ENCODE assay signal across 25 mouse cellular contexts in genomic region chrX:75376815-75377214, GRCm38 (mm10). TPM values are rescaled to one million over a fixed set of nuclear protein-coding genes. Genes with fewer than 3 reads are reported as not detected.
DNase-seq lines count a peak whose midpoint lies in the region; ATAC-seq and TF ChIP-seq lines count a peak whose summit lies in the region.
"Had no signal": no experiment of that assay in that cellular context is flagged by ENCODE, and none has a peak within 500 bp of the region (broad histone marks: within the 10 kb centered on the region; RNA-seq: fewer than 3 reads in every experiment).

No protein-coding gene starts in this region.

- H3K27ac ChIP-seq in liver, embryonic 14.5 days = no peak overlapping the region
- no peak overlapping the region for H3K27ac ChIP-seq in liver, embryonic 12.5 days
- no peak overlapping the region for H3K27ac ChIP-seq in kidney, embryonic 14.5 days (ENCODE audit: low read depth, low read length)
- H3K27ac ChIP-seq: embryonic facial prominence, embryonic 12.5 days; embryonic facial prominence, embryonic 15.5 days; forebrain, embryonic 15.5 days; heart, adult 2 months; heart, embryonic 10.5 days; heart, embryonic 13.5 days; hindbrain, embryonic 14.5 days; hindbrain, postnatal 0 days had no signal

- no peak for TF ChIP-seq EP300 in liver, embryonic 14.5 days (IDR thresholded peaks at IDR 0.05; ENCODE audit: low read depth)

- no peak overlapping the region for H3K9ac ChIP-seq in liver, embryonic 14.5 days (replicated peaks)
- no peak overlapping the region for H3K9ac ChIP-seq in liver, embryonic 12.5 days
- H3K9ac ChIP-seq in kidney, embryonic 14.5 days (ENCODE audit: low read depth, low read length) = no peak overlapping the region
- H3K9ac ChIP-seq: embryonic facial prominence, embryonic 12.5 days; embryonic facial prominence, embryonic 15.5 days; forebrain, embryonic 15.5 days; heart, embryonic 13.5 days; hindbrain, embryonic 14.5 days had no signal

- H3K4me1 ChIP-seq in liver, embryonic 14.5 days (replicated peaks; ENCODE audit: control insufficient read depth in 2 of 2, insufficient read depth in 2 of 2, low read length in 1 of 2) = peaks cover 0 to 2% of the 10 kb centered on the region in 2 experiments; a peak in 1 of 4 replicates
- H3K4me1 ChIP-seq in liver, embryonic 12.5 days = no peaks in the 10 kb centered on the region
- H3K4me1 ChIP-seq in kidney, embryonic 14.5 days (ENCODE audit: control insufficient read depth, insufficient read depth, low read length) = no peaks in the 10 kb centered on the region
- H3K4me1 ChIP-seq: embryonic facial prominence, embryonic 12.5 days; embryonic facial prominence, embryonic 15.5 days; forebrain, embryonic 15.5 days; heart, embryonic 10.5 days; heart, embryonic 13.5 days had no signal

- DNase-seq in liver, embryonic 14.5 days (ENCODE audit: low read depth in 3 of 3, low spot score in 3 of 3) = no peak
- DNase-seq in MEL-GATA-1-ER (ENCODE audit: extremely low read depth, low read depth) = peak; percentile 23
- DNase-seq in ovary, adult 18-20 months (ENCODE audit: low spot score) = no peak
- DNase-seq in layer of hippocampus, postnatal 25 days (ENCODE audit: extremely low spot score in 1 of 2, low spot score in 1 of 2) = no peak
- DNase-seq: adrenal gland, adult 8-10 months; adrenal gland, postnatal 25 days; cerebellum, adult 18-20 months; cerebellum, adult 9-10 months; cerebellum, postnatal 14 days; gastrocnemius, postnatal 10 days; gastrocnemius, postnatal 36 days; heart, adult 2 months; heart, postnatal 14 days; heart, postnatal 4 days had no signal

- peak; percentile 21; the same call in 1 of the 2 replicates for ATAC-seq in liver, embryonic 14.5 days (ENCODE audit: insufficient read depth)
- no peak for ATAC-seq in liver, embryonic 12.5 days
- peak; percentile 91 for ATAC-seq in megakaryocyte progenitor cell, adult 5-6 weeks (replicated peaks; ENCODE audit: poor library complexity)
- no peak for ATAC-seq in kidney, embryonic 14.5 days (ENCODE audit: low FRiP score, low TSS enrichment)
- ATAC-seq: activated CD4-positive, CD25-positive, alpha-beta regulatory T cell, adult 4 months; forebrain, embryonic 15.5 days; hindbrain, postnatal 0 days had no signal

- H3K27me3 ChIP-seq in liver, embryonic 14.5 days (ENCODE audit: control insufficient read depth, insufficient read depth, low read length) = no peaks in the 10 kb centered on the region
- H3K27me3 ChIP-seq in liver, embryonic 12.5 days (replicated peaks) = no peaks in the 10 kb centered on the region
- H3K27me3 ChIP-seq in kidney, embryonic 14.5 days (ENCODE audit: control insufficient read depth, insufficient read depth, low read length) = no peaks in the 10 kb centered on the region
- H3K27me3 ChIP-seq: embryonic facial prominence, embryonic 12.5 days; embryonic facial prominence, embryonic 15.5 days; forebrain, embryonic 15.5 days; heart, embryonic 13.5 days had no signal

- H3K4me2 ChIP-seq in liver, embryonic 14.5 days (ENCODE audit: low read depth) = no peak overlapping the region
- H3K4me2 ChIP-seq in liver, embryonic 12.5 days = no peak overlapping the region
- no peak overlapping the region for H3K4me2 ChIP-seq in kidney, embryonic 14.5 days (replicated peaks; ENCODE audit: low read depth, low read length)
- H3K4me2 ChIP-seq: embryonic facial prominence, embryonic 12.5 days; embryonic facial prominence, embryonic 15.5 days; forebrain, embryonic 15.5 days; heart, embryonic 13.5 days; hindbrain, embryonic 14.5 days had no signal

- TF ChIP-seq CTCF in liver, embryonic 14.5 days (IDR thresholded peaks at IDR 0.05; ENCODE audit: low read depth) = no peak

- no peaks in the 10 kb centered on the region for H3K36me3 ChIP-seq in liver, embryonic 14.5 days (replicated peaks; ENCODE audit: control insufficient read depth, insufficient read depth, low read depth)
- no peaks in the 10 kb centered on the region for H3K36me3 ChIP-seq in liver, embryonic 12.5 days
- no peaks in the 10 kb centered on the region for H3K36me3 ChIP-seq in kidney, embryonic 14.5 days (ENCODE audit: control insufficient read depth, insufficient read depth, low read length)
- H3K36me3 ChIP-seq: embryonic facial prominence, embryonic 12.5 days; embryonic facial prominence, embryonic 15.5 days; forebrain, embryonic 15.5 days; heart, embryonic 10.5 days; heart, embryonic 13.5 days had no signal

- H3K4me3 ChIP-seq in liver, embryonic 14.5 days (ENCODE audit: insufficient read depth in 1 of 2, low read depth in 2 of 2, low read length in 2 of 2) = no peak overlapping the region
- no peak overlapping the region for H3K4me3 ChIP-seq in liver, embryonic 12.5 days
- H3K4me3 ChIP-seq in kidney, embryonic 14.5 days (ENCODE audit: low read length) = no peak overlapping the region
- H3K4me3 ChIP-seq: embryonic facial prominence, embryonic 12.5 days; embryonic facial prominence, embryonic 15.5 days; forebrain, embryonic 15.5 days; heart, adult 2 months; heart, embryonic 10.5 days; heart, embryonic 13.5 days had no signal

- H3K9me3 ChIP-seq in liver, embryonic 14.5 days (ENCODE audit: control insufficient read depth, low read length) = no peaks in the 10 kb centered on the region
- H3K9me3 ChIP-seq in liver, embryonic 12.5 days (replicated peaks) = no peaks in the 10 kb centered on the region
- no peaks in the 10 kb centered on the region for H3K9me3 ChIP-seq in kidney, embryonic 14.5 days (ENCODE audit: control insufficient read depth, low read length)
- H3K9me3 ChIP-seq: embryonic facial prominence, embryonic 12.5 days; embryonic facial prominence, embryonic 15.5 days; forebrain, embryonic 15.5 days; heart, embryonic 10.5 days; heart, embryonic 13.5 days had no signal

RNA-seq across cellular contexts. Expression of gene Fundc2, which starts 5.4 kb away (rescaled TPM):
- 5.7 and 10.9 TPM in 2 replicates for polyA plus RNA-seq in liver, embryonic 14.5 days (2012; rRNA removed)
- 42.2 and 44.8 TPM in 2 replicates for polyA plus RNA-seq in liver, embryonic 14.5 days (2014; fragmentation: Nextera tagmentation; extraction: Ambion mirVana)
- 37.2 and 42.4 TPM in 2 replicates for polyA plus RNA-seq in liver, embryonic 12.5 days (2016; fragmentation: Nextera tagmentation; extraction: Ambion mirVana)
- total RNA-seq in megakaryocyte progenitor cell, adult 5-6 weeks (2015) = 48.5 and 56.9 TPM in 2 replicates
- 38.6 and 63.3 TPM in 2 replicates for total RNA-seq in megakaryocyte progenitor cell, adult 5-6 weeks (2017)
- 69.5 and 79.5 TPM in 2 replicates for polyA plus RNA-seq in kidney, embryonic 14.5 days (2014; fragmentation: Nextera tagmentation; extraction: Ambion mirVana)
- total RNA-seq in layer of hippocampus, postnatal 25 days (2021) = 10 to 100 TPM; 40.8 to 54.5 TPM

RNA-seq across cellular contexts. Expression of gene F8, which starts 5.6 kb away (rescaled TPM):
- polyA plus RNA-seq in liver, embryonic 14.5 days (2012; rRNA removed) = 0.21 and 0.46 TPM in 2 replicates
- 1.8 and 2.8 TPM in 2 replicates for polyA plus RNA-seq in liver, embryonic 14.5 days (2014; fragmentation: Nextera tagmentation; extraction: Ambion mirVana)
- 0.62 and 1.1 TPM in 2 replicates for polyA plus RNA-seq in liver, embryonic 12.5 days (2016; fragmentation: Nextera tagmentation; extraction: Ambion mirVana)
- 0.44 and 1.1 TPM in 2 replicates for total RNA-seq in megakaryocyte progenitor cell, adult 5-6 weeks (2015)
- total RNA-seq in megakaryocyte progenitor cell, adult 5-6 weeks (2017) = 0.37 and 0.78 TPM in 2 replicates
- 4.4 and 4.7 TPM in 2 replicates for polyA plus RNA-seq in kidney, embryonic 14.5 days (2014; fragmentation: Nextera tagmentation; extraction: Ambion mirVana)
- 1 to 10 TPM; 2.4 to 2.7 TPM for total RNA-seq in layer of hippocampus, postnatal 25 days (2021)

RNA-seq across cellular contexts. Expression of gene Cmc4, which starts 39.6 kb away (rescaled TPM):
- polyA plus RNA-seq in liver, embryonic 14.5 days (2012; rRNA removed) = 5.0 and 9.2 TPM in 2 replicates
- 10.0 and 12.8 TPM in 2 replicates for polyA plus RNA-seq in liver, embryonic 14.5 days (2014; fragmentation: Nextera tagmentation; extraction: Ambion mirVana)
- polyA plus RNA-seq in liver, embryonic 12.5 days (2016; fragmentation: Nextera tagmentation; extraction: Ambion mirVana) = 16.3 and 16.9 TPM in 2 replicates
- total RNA-seq in megakaryocyte progenitor cell, adult 5-6 weeks (2015) = 24.5 and 27.3 TPM in 2 replicates
- total RNA-seq in megakaryocyte progenitor cell, adult 5-6 weeks (2017) = 7.0 and 7.7 TPM in 2 replicates
- polyA plus RNA-seq in kidney, embryonic 14.5 days (2014; fragmentation: Nextera tagmentation; extraction: Ambion mirVana) = 21.0 and 27.9 TPM in 2 replicates
- total RNA-seq in layer of hippocampus, postnatal 25 days (2021) = 10 to 100 TPM; 12.4 to 15.1 TPM

RNA-seq across cellular contexts. Expression of gene Mtcp1, which starts 39.6 kb away (rescaled TPM):
- polyA plus RNA-seq in liver, embryonic 14.5 days (2012; rRNA removed) = 3.8 and 5.7 TPM in 2 replicates
- polyA plus RNA-seq in liver, embryonic 14.5 days (2014; fragmentation: Nextera tagmentation; extraction: Ambion mirVana) = 4.2 and 4.5 TPM in 2 replicates
- 6.3 TPM in 2 replicates for polyA plus RNA-seq in liver, embryonic 12.5 days (2016; fragmentation: Nextera tagmentation; extraction: Ambion mirVana)
- 6.0 and 6.4 TPM in 2 replicates for total RNA-seq in megakaryocyte progenitor cell, adult 5-6 weeks (2015)
- 6.9 and 8.0 TPM in 2 replicates for total RNA-seq in megakaryocyte progenitor cell, adult 5-6 weeks (2017)
- polyA plus RNA-seq in kidney, embryonic 14.5 days (2014; fragmentation: Nextera tagmentation; extraction: Ambion mirVana) = 6.1 and 11.6 TPM in 2 replicates
- 1 to 10 TPM; 6.1 to 8.7 TPM for total RNA-seq in layer of hippocampus, postnatal 25 days (2021)

RNA-seq across cellular contexts. Expression of gene Brcc3, which starts 39.6 kb away (rescaled TPM):
- 5.2 and 11.0 TPM in 2 replicates for polyA plus RNA-seq in liver, embryonic 14.5 days (2012; rRNA removed)
- 32.1 and 33.8 TPM in 2 replicates for polyA plus RNA-seq in liver, embryonic 14.5 days (2014; fragmentation: Nextera tagmentation; extraction: Ambion mirVana)
- 46.3 and 47.8 TPM in 2 replicates for polyA plus RNA-seq in liver, embryonic 12.5 days (2016; fragmentation: Nextera tagmentation; extraction: Ambion mirVana)
- total RNA-seq in megakaryocyte progenitor cell, adult 5-6 weeks (2015) = 50.3 and 50.4 TPM in 2 replicates
- total RNA-seq in megakaryocyte progenitor cell, adult 5-6 weeks (2017) = 35.0 and 40.9 TPM in 2 replicates
- 68.0 and 82.9 TPM in 2 replicates for polyA plus RNA-seq in kidney, embryonic 14.5 days (2014; fragmentation: Nextera tagmentation; extraction: Ambion mirVana)
- 10 to 100 TPM; 33.3 to 34.9 TPM for total RNA-seq in layer of hippocampus, postnatal 25 days (2021)

Comparison
In these comparisons a context has a peak if more than half of its experiments do, and no peak if none do; other contexts are left out.
1. ATAC-seq: peak in liver, embryonic 14.5 days (single experiment) and megakaryocyte progenitor cell, adult 5-6 weeks (single experiment); none in liver, embryonic 12.5 days (single experiment) and kidney, embryonic 14.5 days (single experiment).